Mouse (Mus musculus) A20 (cell line): ENCODE data around the gene Arl5c.

Experiments
- DNase-seq: peaks from one replicate; pipeline ENCODE4 v3.0.0-alpha.2; 2011; ENCODE audit warnings: low read depth, low spot score

Arl5c gene

GRCm38 (mm10) chr11:98019883-98020610, 24.1 kb upstream of the Arl5c start:
- no peak for DNase-seq

- DNase-seq = peak; percentile 45
Measured at GRCm38 (mm10) chr11:98018858-98019641, 23.1 kb upstream of the Arl5c start.

- no peak for DNase-seq
Measured at GRCm38 (mm10) chr11:98018222-98018621, 22.2 kb upstream of the Arl5c start.

- DNase-seq = no peak
Measured at GRCm38 (mm10) chr11:98016824-98017223, 20.8 kb upstream of the Arl5c start.

DNA sequence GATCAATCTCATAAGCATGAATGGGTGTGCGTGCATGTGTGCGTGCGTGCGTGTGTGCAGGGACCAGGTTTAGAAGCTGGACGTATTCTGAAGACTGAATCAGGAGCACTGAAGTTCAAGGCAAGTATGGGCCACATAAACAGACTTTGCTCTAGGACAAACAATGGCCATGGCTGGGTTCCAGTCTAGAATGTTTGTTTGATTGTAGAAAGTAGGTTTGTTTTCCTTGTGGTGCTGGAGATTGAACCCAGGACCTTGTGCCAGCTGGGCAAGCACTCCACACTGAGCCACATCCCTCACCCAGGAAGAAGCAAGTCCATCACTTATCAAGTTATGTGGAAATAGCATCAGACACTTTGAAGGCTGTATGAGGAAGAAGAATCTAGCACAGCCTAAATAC, 20.2 kb upstream of the Arl5c start:
- no peak for DNase-seq

- no peak for DNase-seq
Measured at GRCm38 (mm10) chr11:98012831-98013230, 16.9 kb upstream of the Arl5c start.

GRCm38 (mm10) chr11:98011716-98012115, 15.7 kb upstream of the Arl5c start:
- DNase-seq = no peak

DNA sequence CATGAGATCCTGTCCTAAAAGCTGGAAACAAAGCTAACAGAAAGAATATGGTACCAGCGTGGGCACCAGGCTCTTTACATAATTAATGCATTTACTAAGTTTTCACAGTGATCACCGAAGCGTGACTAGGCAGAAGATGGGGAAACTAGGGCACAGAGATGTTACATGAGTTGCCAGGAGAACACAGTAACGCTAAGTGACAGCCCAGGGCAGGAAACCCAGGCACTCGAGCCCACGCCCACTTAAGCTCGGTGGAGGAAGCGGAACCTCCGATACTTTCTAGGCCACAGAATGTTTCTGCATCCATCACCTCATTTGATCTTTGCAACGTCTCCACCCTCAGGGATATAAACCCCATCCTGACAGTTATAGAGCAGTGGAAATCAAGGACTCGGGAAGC, 12.1 kb upstream of the Arl5c start:
- no peak for DNase-seq

DNA sequence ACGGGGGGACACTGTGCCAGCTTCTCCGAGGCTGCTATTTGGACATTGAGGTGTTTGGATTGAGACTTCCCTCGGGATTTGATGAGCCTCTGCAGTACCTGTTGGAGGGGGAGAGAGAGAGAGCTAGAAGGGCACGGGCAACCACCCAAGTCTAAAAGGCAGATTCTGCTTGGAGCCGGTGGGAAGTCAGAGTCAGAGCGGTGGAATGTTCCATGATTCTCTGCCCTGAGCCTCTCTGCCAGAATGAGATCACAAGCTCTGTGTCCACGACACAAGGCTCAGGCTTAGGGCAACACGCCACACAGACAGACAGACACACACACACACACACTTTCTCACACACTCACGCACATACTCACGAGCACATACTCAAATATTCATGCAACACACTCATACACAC, 9.7 kb upstream of the Arl5c start:
- DNase-seq = no peak

- no peak for DNase-seq
Measured at GRCm38 (mm10) chr11:98005076-98005475, 9.1 kb upstream of the Arl5c start.

DNA sequence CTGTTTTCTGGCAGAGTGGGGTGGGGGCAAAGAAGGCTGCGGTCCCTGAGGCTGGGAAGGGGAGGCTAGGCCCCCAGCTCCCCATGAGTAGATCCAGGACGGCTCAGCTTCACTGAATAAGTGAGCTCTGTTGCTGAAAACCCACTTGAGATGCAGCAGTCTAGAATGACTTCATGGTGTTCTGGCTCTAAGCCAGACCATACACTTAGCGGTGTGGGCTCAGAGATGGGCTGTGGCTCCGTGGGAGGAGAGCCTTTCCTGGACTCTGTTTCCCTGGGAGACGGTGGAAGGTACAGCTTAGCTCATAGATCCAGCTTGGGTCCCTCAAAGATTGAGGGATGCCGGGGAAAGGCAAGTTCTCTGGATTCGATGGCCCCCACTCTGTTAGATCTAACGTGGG, 8.2 kb upstream of the Arl5c start:
- no peak for DNase-seq

- peak; percentile 95 for DNase-seq
Measured at GRCm38 (mm10) chr11:98003171-98003671, 7.2 kb upstream of the Arl5c start.

GRCm38 (mm10) chr11:98002627-98003026, 6.6 kb upstream of the Arl5c start:
- DNase-seq = peak; percentile 95

GRCm38 (mm10) chr11:98001986-98002385, 6.0 kb upstream of the Arl5c start:
- peak; percentile 76 for DNase-seq

GRCm38 (mm10) chr11:98001351-98001824, 5.4 kb upstream of the Arl5c start:
- DNase-seq = peak; percentile 83

GRCm38 (mm10) chr11:98000378-98001140, 4.6 kb upstream of the Arl5c start:
- DNase-seq = peak; percentile 93

GRCm38 (mm10) chr11:97999748-98000147, 3.8 kb upstream of the Arl5c start:
- DNase-seq = peak; percentile 84

DNA sequence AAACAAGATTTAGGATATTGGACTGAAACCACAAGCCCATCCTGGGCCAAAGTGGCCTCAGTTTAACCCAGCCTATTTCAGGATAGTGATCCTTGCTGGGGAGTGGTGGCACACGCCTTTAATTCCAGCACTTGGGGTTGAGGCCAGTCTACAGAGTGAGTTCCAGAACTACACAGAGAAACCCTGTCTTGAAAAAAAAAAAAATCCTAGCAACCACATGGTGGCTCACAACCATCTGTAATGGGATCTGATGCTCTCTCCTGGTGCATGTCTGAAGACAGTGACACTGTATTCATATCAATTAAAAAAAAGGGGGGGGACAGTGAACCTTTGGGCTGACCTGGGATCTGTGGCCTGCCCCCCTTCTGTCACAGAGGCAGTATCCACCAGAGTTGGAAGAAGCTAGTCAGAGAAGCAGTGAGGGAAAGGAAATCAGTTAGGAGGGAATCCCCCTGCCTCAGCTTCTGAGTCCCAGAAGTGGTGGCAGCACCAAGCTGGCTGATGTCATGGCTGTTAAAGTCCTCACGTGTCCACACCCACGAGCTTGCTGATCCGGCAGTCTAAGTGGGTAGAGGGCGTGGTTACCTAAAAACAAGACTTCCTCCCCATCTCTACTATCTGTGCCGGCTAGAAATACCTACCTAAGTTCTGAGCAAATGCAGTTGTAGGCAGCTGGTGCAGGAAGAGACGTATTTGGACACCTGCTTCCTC, 3.1 kb upstream of the Arl5c start:
- DNase-seq = peak; percentile 95

- peak; percentile 82 for DNase-seq
Measured at GRCm38 (mm10) chr11:97998074-97998793, 2.3 kb upstream of the Arl5c start.

DNA sequence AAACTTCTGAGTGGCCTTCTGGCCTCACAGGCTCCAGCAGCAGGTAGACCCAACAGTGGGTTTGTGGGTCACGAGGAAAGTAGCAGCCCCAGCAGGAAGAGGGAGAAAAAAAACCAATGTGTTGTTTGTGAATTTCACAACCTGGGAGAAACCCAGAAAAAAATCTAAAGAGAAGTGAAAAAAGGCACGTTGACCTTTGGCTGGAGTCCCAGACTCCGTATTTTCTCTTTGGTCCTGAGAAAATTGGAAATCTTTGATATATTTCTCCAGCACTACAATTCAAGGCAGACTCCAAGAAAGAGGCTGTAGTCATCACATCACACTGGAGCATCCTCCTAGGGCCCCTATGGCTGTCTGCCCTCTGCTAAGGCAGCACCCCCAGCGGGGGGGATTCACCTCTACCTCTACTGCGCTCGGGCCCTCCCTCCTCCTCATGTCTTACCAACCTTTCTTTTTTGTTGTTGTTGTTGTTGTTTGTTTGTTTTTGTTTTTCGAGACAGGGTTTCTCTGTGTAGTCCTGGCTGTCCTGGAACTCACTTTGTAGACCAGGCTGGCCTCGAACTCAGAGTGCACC, 1.5 kb upstream of the Arl5c start:
- peak; percentile 67 for DNase-seq
